Mouse (Mus musculus) embryonic facial prominence, embryonic 14.5 days (tissue): ENCODE results near the gene Kcna10. TPM values are rescaled to one million over a fixed set of nuclear protein-coding genes. Genes with fewer than 3 reads are reported as not detected.

Experiments used
- ATAC-seq: fragments of 200-750 bp; cut with Nextera tagmentation; 2 replicates; pipeline ENCODE4 v1.8.0; 2017; ENCODE audit warnings: low read depth, moderate number of reproducible peaks, moderate TSS enrichment
- DNase-seq: peaks from one replicate; pipeline ENCODE4 v3.0.0-alpha.2; 2015; ENCODE audit warnings: low spot score
- H3K27ac ChIP-seq: fragments of 300-500 bp; sonication (generic); replicated peaks from 2 replicates; pipeline ENCODE4 v1.5.1; 2014; ENCODE audit warnings: low read depth, mild to moderate bottlenecking, low read length, moderate library complexity
- H3K27me3 ChIP-seq: fragments of 300-500 bp; sonication (generic); replicated peaks from 2 replicates; pipeline ENCODE4 v1.6.1; 2014; ENCODE audit warnings: low read length; ENCODE audit not compliant: control insufficient read depth, insufficient read depth
- H3K36me3 ChIP-seq: fragments of 300-500 bp; sonication (generic); 2 replicates; pipeline ENCODE4 v1.6.1; 2014; ENCODE audit warnings: low read length, mixed read lengths; ENCODE audit not compliant: control insufficient read depth, insufficient read depth
- H3K4me1 ChIP-seq: fragments of 300-500 bp; sonication (generic); 2 replicates; pipeline ENCODE4 v1.6.1; 2014; ENCODE audit warnings: antibody characterized with exemption, low read length; ENCODE audit not compliant: control insufficient read depth, insufficient read depth
- H3K4me2 ChIP-seq: fragments of 300-500 bp; sonication (generic); 2 replicates; pipeline ENCODE4 v1.6.1; 2014; ENCODE audit warnings: low read depth, mild to moderate bottlenecking, low read length, moderate library complexity, mixed read lengths
- H3K4me3 ChIP-seq: fragments of 300-500 bp; sonication (generic); 2 replicates; pipeline ENCODE4 v1.5.1; 2014; ENCODE audit warnings: low read depth, mild to moderate bottlenecking, low read length
- H3K9ac ChIP-seq: fragments of 300-500 bp; sonication (generic); 2 replicates; pipeline ENCODE4 v1.6.1; 2014; ENCODE audit warnings: low read depth, mild to moderate bottlenecking, low read length, moderate library complexity, mixed read lengths
- H3K9me3 ChIP-seq: fragments of 300-500 bp; sonication (generic); 2 replicates; pipeline ENCODE4 v1.6.1; 2016; ENCODE audit warnings: low read length; ENCODE audit not compliant: control insufficient read depth
- WGBS: fragments of 180-500 bp; shearing (Covaris S2); extraction: QIAGEN DNeasy Blood & Tissue Kit; methylation state at CpG from one replicate; pipeline ENCODE4 v1.1.7; 2014; 5-methylcytosine and 5-hydroxymethylcytosine counted together
- polyA plus RNA-seq: library from polyadenylated mRNA; unstranded; fragments of >200 nt; fragmentation: Nextera tagmentation; extraction: Ambion mirVana; gene quantifications from 2 replicates; pipeline ENCODE4 v1.2.1, GENCODE M21; 2014

The Kcna10 gene
- polyA plus RNA-seq, 1 experiment from 2014 or later, result not detected

- H3K27ac ChIP-seq, result no peak overlapping the region
- H3K36me3 ChIP-seq, result no peaks in the 10 kb centered on the region
- H3K4me2 ChIP-seq, result peak overlapping the region; percentile 46
- ATAC-seq (no peak), DNase-seq (no peak)
- no peaks in the 10 kb centered on the region; the same call in 1 of the 2 replicates for H3K27me3 ChIP-seq
- WGBS, result 55% methylated on average over 3 of the region's 3 CpGs
- no peaks in the 10 kb centered on the region for H3K9me3 ChIP-seq
- H3K9ac ChIP-seq, result no peak overlapping the region; the same call in 1 of the 2 replicates
- H3K4me1 ChIP-seq, result no peaks in the 10 kb centered on the region
- H3K4me3 ChIP-seq, result no peak overlapping the region
Observed at GRCm38 (mm10) chr3:107159418-107159817, 23.4 kb upstream of the Kcna10 start.

DNA sequence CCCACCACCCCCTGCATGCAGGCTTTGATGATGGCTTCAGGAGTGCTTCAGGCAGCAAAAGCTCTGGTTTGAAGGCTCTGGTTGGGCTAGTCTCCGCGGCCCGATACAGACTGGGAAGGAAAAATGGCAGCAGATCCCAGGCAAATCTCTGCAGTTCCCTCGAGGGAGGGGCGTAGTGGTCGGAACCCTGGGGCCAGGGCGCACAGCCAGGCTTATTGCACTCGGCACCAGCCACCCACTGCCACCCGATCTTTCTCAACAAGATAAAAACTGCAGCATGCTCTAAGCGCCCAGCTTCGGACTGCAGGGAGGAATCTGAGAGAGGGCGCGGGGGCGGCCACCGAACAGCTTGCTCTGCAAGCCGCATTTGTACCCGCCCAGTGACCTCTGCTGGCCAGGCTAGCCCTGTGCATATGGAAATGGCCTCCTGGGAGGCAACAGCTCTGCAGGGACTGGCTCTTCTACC lies 23.0 kb upstream of the Kcna10 start:
- ATAC-seq (peak; percentile 65; the same call in 1 of the 2 replicates), DNase-seq (peak; percentile 43)
- Histone ChIP-seq H3K36me3 (no peaks in the 10 kb centered on the region), H3K9me3 (no peaks in the 10 kb centered on the region), H3K4me3 (peak overlapping the region; percentile 20; the same call in 1 of the 2 replicates), H3K27me3 (no peaks in the 10 kb centered on the region; the same call in 1 of the 2 replicates), H3K4me1 (no peaks in the 10 kb centered on the region), H3K27ac (no peak overlapping the region), H3K4me2 (peak overlapping the region; percentile 46), H3K9ac (peak overlapping the region; percentile 26; the same call in 1 of the 2 replicates)
- 4% methylated on average over 17 of the region's 17 CpGs for WGBS

DNA sequence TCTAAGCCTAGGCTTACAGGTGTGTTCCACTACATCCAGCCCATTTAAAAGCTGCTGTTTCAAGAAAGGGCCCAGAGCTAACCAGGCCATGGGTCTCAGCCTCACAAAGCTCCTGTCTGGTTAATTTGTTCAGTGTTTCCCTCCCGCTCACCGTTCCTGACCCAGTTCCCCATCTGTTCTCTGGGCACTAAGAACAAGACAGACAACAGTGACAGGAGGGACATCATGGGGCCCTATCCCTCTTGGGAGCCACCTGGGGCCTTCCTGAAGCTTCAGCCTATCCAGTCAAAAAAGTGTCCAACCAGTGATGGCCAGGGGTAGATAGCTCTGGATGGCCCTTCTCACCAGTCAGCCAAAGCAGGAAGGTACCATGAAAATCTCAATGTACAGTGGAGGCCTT lies 20.1 kb upstream of the Kcna10 start:
- Histone ChIP-seq H3K27ac (no peak overlapping the region), H3K27me3 (no peaks in the 10 kb centered on the region; the same call in 1 of the 2 replicates), H3K4me3 (no peak overlapping the region), H3K4me1 (no peaks in the 10 kb centered on the region), H3K9me3 (no peaks in the 10 kb centered on the region), H3K36me3 (no peaks in the 10 kb centered on the region), H3K4me2 (no peak overlapping the region), H3K9ac (no peak overlapping the region)
- WGBS, result 84% methylated on average over 2 of the region's 2 CpGs
- DNase-seq, result no peak
- no peak for ATAC-seq

- H3K4me3 ChIP-seq, result no peak overlapping the region
- ATAC-seq (no peak), DNase-seq (no peak)
- no peaks in the 10 kb centered on the region for H3K36me3 ChIP-seq
- H3K9me3 ChIP-seq, result no peaks in the 10 kb centered on the region
- H3K4me1 ChIP-seq, result no peaks in the 10 kb centered on the region
- H3K9ac ChIP-seq, result no peak overlapping the region
- 67% methylated on average over 2 of the region's 2 CpGs for WGBS
- H3K27ac ChIP-seq, result no peak overlapping the region
- H3K4me2 ChIP-seq, result no peak overlapping the region
- no peaks in the 10 kb centered on the region for H3K27me3 ChIP-seq
Observed at GRCm38 (mm10) chr3:107169552-107169951, 13.3 kb upstream of the Kcna10 start.

GRCm38 (mm10) chr3:107171964-107172363 lies 10.9 kb upstream of the Kcna10 start:
- H3K4me1 ChIP-seq, result no peaks in the 10 kb centered on the region
- H3K27ac ChIP-seq, result no peak overlapping the region
- no peak overlapping the region for H3K9ac ChIP-seq
- WGBS, result 74% methylated on average over 3 of the region's 3 CpGs
- H3K4me3 ChIP-seq, result no peak overlapping the region
- no peaks in the 10 kb centered on the region for H3K27me3 ChIP-seq
- H3K4me2 ChIP-seq, result no peak overlapping the region
- no peak for ATAC-seq
- no peaks in the 10 kb centered on the region for H3K9me3 ChIP-seq
- no peaks in the 10 kb centered on the region for H3K36me3 ChIP-seq
- no peak for DNase-seq

- Histone ChIP-seq H3K27me3 (no peaks in the 10 kb centered on the region), H3K4me3 (no peak overlapping the region), H3K4me2 (no peak overlapping the region), H3K9ac (no peak overlapping the region), H3K9me3 (no peaks in the 10 kb centered on the region), H3K27ac (no peak overlapping the region), H3K36me3 (no peaks in the 10 kb centered on the region), H3K4me1 (no peaks in the 10 kb centered on the region)
- WGBS, result 100% methylated on average over 1 of the region's 1 CpGs
- DNase-seq (no peak), ATAC-seq (no peak)
Observed at GRCm38 (mm10) chr3:107172556-107172955, 10.3 kb upstream of the Kcna10 start.

DNA sequence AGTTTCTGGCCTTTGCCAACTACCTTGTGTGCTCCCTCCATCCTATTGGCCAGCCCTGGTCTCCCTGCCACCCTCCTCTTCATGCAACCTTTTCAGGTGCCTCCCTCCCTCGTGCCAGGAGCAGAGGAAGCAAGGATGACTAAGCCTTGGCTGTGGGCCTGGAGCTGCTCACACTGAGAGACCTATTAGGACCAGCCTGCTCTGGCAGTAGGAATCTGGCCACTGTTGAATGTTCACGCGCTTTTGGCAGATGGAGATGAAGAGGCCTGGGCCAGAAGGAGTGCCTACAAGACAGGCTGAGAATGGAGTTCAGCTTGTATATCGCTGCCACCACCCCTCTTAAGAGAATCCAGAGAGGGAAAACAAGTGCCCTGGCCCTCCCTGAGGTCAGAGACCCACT lies 7.4 kb upstream of the Kcna10 start:
- DNase-seq, result no peak
- no peak overlapping the region for H3K4me2 ChIP-seq
- 72% methylated on average over 4 of the region's 4 CpGs for WGBS
- no peaks in the 10 kb centered on the region for H3K9me3 ChIP-seq
- ATAC-seq, result no peak
- no peak overlapping the region for H3K27ac ChIP-seq
- H3K27me3 ChIP-seq, result no peaks in the 10 kb centered on the region
- no peaks in the 10 kb centered on the region for H3K4me1 ChIP-seq
- no peak overlapping the region for H3K4me3 ChIP-seq
- H3K36me3 ChIP-seq, result no peaks in the 10 kb centered on the region
- H3K9ac ChIP-seq, result no peak overlapping the region

DNA sequence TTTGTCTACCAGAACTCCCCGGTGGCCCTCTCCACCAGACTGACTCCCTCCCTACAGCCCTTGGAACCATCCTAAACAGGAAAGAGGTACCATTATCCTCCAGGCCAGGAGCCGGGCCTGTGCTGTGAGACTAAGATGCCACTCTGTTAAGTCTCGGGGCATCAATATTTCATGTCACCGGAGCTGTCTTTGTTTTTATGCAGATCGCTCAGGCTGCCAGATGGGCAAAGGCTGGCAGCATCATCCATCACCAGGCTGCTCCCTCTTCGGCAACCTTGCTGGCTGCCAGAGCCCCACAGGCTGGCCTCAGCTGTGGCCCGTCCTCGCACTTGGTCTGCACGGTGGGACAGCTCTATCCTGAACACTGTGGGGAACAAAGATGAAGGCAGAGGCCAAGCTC lies 6.4 kb upstream of the Kcna10 start:
- H3K27ac ChIP-seq, result no peak overlapping the region
- DNase-seq (no peak), ATAC-seq (0 out of 2 replicates have a peak, but pooled peaks have one; percentile 12)
- H3K9me3 ChIP-seq, result no peaks in the 10 kb centered on the region
- no peaks in the 10 kb centered on the region for H3K36me3 ChIP-seq
- no peak overlapping the region for H3K9ac ChIP-seq
- H3K27me3 ChIP-seq, result no peaks in the 10 kb centered on the region
- no peak overlapping the region for H3K4me2 ChIP-seq
- no peaks in the 10 kb centered on the region for H3K4me1 ChIP-seq
- WGBS, result 66% methylated on average over 9 of the region's 9 CpGs
- no peak overlapping the region for H3K4me3 ChIP-seq

GRCm38 (mm10) chr3:107180860-107181259 lies 2.0 kb upstream of the Kcna10 start:
- DNase-seq (no peak), ATAC-seq (no peak)
- H3K4me1 ChIP-seq, result no peaks in the 10 kb centered on the region
- no peaks in the 10 kb centered on the region for H3K27me3 ChIP-seq
- no peaks in the 10 kb centered on the region for H3K9me3 ChIP-seq
- H3K36me3 ChIP-seq, result no peaks in the 10 kb centered on the region
- WGBS, result 64% methylated on average over 2 of the region's 2 CpGs
- no peak overlapping the region for H3K4me3 ChIP-seq
- no peak overlapping the region for H3K9ac ChIP-seq
- H3K27ac ChIP-seq, result no peak overlapping the region
- no peak overlapping the region for H3K4me2 ChIP-seq
